Mouse (Mus musculus) small intestine, adult 2 months (tissue): ENCODE data around the gene Mylip.

ENCODE experiments used
- CTCF ChIP-seq: fragments of 200-500 bp; IDR thresholded peaks from 2 replicates; pipeline ENCODE4 v1.5.1; 2012; ENCODE audit warnings: low read depth, mild to moderate bottlenecking, control low read depth, inconsistent platforms, low read length, moderate library complexity, mixed read lengths; ENCODE audit not compliant: insufficient replicate concordance, insufficient read length; ENCODE audit errors: extremely low read depth
- POLR2A ChIP-seq: fragments of 200-500 bp; IDR thresholded peaks from 2 replicates; pipeline ENCODE4 v1.6.1; 2012; ENCODE audit warnings: low read depth, mild to moderate bottlenecking, control low read depth, inconsistent platforms, low read length, moderate library complexity

DNA sequence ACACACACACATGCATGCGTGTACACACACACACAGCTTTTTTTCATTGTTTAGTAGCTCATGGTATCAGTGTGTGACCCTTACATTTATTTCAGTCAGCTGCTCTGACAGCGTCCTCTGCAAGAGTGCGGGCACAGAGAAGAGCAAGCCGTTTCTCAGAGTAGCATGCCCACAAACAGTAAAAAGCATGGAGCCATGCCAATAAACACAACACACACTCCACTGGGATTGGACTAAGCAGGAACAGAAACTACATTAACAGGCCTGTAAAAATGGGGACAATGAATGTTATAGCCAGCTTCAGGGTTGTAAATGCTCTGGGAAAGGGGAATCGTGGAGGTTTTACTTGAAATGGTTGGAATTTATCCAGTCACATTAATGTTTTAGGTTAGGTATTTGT lies 50.7 kb downstream of the Mylip start:
- no peak for TF ChIP-seq CTCF
- TF ChIP-seq POLR2A = no peak
